In the genomic region with DNA sequence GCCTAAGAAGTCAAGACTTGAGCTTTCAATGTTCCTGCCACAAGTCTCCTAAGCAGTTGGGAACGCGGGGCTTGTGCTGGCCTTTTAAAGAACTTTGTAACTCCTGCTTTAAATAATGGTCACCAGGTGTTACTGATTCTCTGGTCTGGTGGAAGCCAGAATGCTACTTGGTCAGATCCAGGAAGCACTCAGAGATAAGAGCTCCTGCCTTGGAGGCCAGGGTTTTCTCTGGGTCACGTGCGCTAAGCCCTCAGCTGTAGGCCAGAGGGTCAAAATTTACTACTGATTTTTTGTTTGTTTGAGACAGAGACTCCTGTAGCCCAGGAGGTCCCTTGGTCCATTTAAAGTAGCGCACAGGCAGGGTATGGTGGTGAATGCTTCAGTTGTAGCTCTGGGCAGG, we compare ENCODE assay signal across 22 mouse cellular contexts. TPM values are rescaled to one million over a fixed set of nuclear protein-coding genes. Genes with fewer than 3 reads are reported as not detected.
"Had no signal": no experiment of that assay in that cellular context is flagged by ENCODE, and none has a peak within 500 bp of the region (broad histone marks: within the 10 kb centered on the region; RNA-seq: fewer than 3 reads in every experiment).

No protein-coding gene starts in this region.

- DNase-seq: midbrain, embryonic 14.5 days; retina, postnatal 1 day; right cerebral cortex, adult 18-20 months; right cerebral cortex, postnatal 25 days; right cerebral cortex, postnatal 4 days; spleen, adult 18-20 months; thymus, adult 18-20 months; thymus, postnatal 14 days; thymus, postnatal 36 days had no signal

- H3K4me3 ChIP-seq: liver, embryonic 12.5 days; lung, embryonic 15.5 days; midbrain, embryonic 10.5 days; midbrain, embryonic 12.5 days; myocyte; neural tube, embryonic 13.5 days; neural tube, embryonic 15.5 days had no signal

- H3K4me1 ChIP-seq: midbrain, embryonic 12.5 days had no signal

- H3K9me3 ChIP-seq: liver, embryonic 12.5 days; lung, embryonic 15.5 days; midbrain, embryonic 10.5 days; midbrain, embryonic 12.5 days; neural tube, embryonic 13.5 days; neural tube, embryonic 15.5 days had no signal

- H3K4me2 ChIP-seq: liver, embryonic 12.5 days; lung, embryonic 15.5 days; midbrain, embryonic 12.5 days; neural tube, embryonic 13.5 days; neural tube, embryonic 15.5 days had no signal

- H3K27ac ChIP-seq: liver, embryonic 12.5 days; liver, embryonic 14.5 days; lung, embryonic 15.5 days; midbrain, embryonic 10.5 days; midbrain, embryonic 12.5 days; neural tube, embryonic 13.5 days; neural tube, embryonic 15.5 days had no signal

- H3K27me3 ChIP-seq: liver, embryonic 12.5 days; lung, embryonic 15.5 days; midbrain, embryonic 12.5 days; neural tube, embryonic 13.5 days; neural tube, embryonic 15.5 days had no signal

- H3K9ac ChIP-seq: liver, embryonic 12.5 days; liver, embryonic 14.5 days; lung, embryonic 15.5 days; midbrain, embryonic 12.5 days; neural tube, embryonic 13.5 days; neural tube, embryonic 15.5 days had no signal

- ATAC-seq: liver, embryonic 12.5 days; midbrain, embryonic 16.5 days had no signal

RNA-seq across cellular contexts. Expression of a gene that starts 9.7 kb away (rescaled TPM):
- total RNA-seq: megakaryocyte, adult 5-6 weeks; megakaryocyte-erythroid progenitor cell, adult 5-6 weeks had no signal
- polyA plus RNA-seq: liver, embryonic 16.5 days; small intestine, adult 2 months had no signal

RNA-seq across cellular contexts. Expression of a gene that starts 16.5 kb away (rescaled TPM):
- total RNA-seq: megakaryocyte-erythroid progenitor cell, adult 5-6 weeks had no signal

RNA-seq across cellular contexts. Expression of a gene that starts 17.4 kb away (rescaled TPM):
- total RNA-seq: megakaryocyte, adult 5-6 weeks had no signal
